Mouse (Mus musculus) lung, adult 2 months (tissue): ENCODE results near the gene Ankrd13b.

Source experiments
- CTCF ChIP-seq: fragments of 200-500 bp; IDR thresholded peaks from 2 replicates; pipeline ENCODE4 v1.5.1; 2011; ENCODE audit warnings: mild to moderate bottlenecking, low read length, control low read depth; ENCODE audit not compliant: insufficient read depth
- POLR2A ChIP-seq: fragments of 200-500 bp; IDR thresholded peaks from 2 replicates; pipeline ENCODE4 v1.6.1; 2011; ENCODE audit warnings: low read depth, mild to moderate bottlenecking, control low read depth, low read length, borderline replicate concordance; ENCODE audit errors: extremely low read depth

DNA sequence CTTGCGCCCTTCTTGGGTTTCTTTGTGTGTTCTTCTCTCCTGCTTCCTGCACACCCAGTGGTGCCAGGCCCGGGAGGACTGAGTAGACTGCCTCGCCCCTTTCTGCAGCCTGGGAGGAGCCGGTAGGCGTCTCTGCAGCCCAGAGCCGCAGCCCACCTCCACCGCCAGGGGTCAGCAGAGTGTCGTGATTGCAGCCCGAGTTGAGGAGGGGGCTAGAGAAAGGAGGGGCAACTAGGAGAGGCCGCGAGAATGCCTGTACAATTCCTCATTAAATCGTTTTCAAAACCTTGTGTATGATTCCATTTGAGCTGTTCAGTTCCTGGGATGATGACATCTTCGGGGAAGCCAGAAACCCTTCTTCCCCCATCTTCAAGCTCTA, 1.6 kb upstream of the Ankrd13b start:
- 0 out of 2 replicates have a peak, but pooled peaks have one; percentile 20 for TF ChIP-seq POLR2A
- peak; percentile 69 for TF ChIP-seq CTCF
